Mouse (Mus musculus) limb, embryonic 15.5 days (tissue): ENCODE data around the gene Hecw2. TPM values are rescaled to one million over a fixed set of nuclear protein-coding genes. Genes with fewer than 3 reads are reported as not detected.

Experiments used
- ATAC-seq: fragments of 200-750 bp; cut with Nextera tagmentation; 2 replicates; pipeline ENCODE4 v1.8.0; 2017; ENCODE audit warnings: low read depth, moderate TSS enrichment; ENCODE audit not compliant: insufficient number of reproducible peaks, low FRiP score, low TSS enrichment
- H3K27ac ChIP-seq: fragments of 300-500 bp; sonication (generic); 2 replicates; pipeline ENCODE4 v1.5.1; 2015; ENCODE audit warnings: moderate library complexity, mild to moderate bottlenecking, inconsistent platforms
- H3K27me3 ChIP-seq: fragments of 300-500 bp; sonication (generic); 2 replicates; pipeline ENCODE4 v1.6.1; 2015; ENCODE audit warnings: inconsistent platforms
- H3K36me3 ChIP-seq: fragments of 300-500 bp; sonication (generic); 2 replicates; pipeline ENCODE4 v1.6.1; 2015; ENCODE audit warnings: inconsistent platforms
- H3K4me1 ChIP-seq: fragments of 300-500 bp; sonication (generic); 2 replicates; pipeline ENCODE4 v1.6.1; 2015; ENCODE audit warnings: inconsistent platforms
- H3K4me2 ChIP-seq: fragments of 300-500 bp; sonication (generic); 2 replicates; pipeline ENCODE4 v1.6.1; 2015; ENCODE audit warnings: mild to moderate bottlenecking, inconsistent platforms
- H3K4me3 ChIP-seq: fragments of 300-500 bp; sonication (generic); 2 replicates; pipeline ENCODE4 v1.5.1; 2015; ENCODE audit warnings: mild to moderate bottlenecking, inconsistent platforms
- H3K9ac ChIP-seq: fragments of 300-500 bp; sonication (generic); 2 replicates; pipeline ENCODE4 v1.6.1; 2015; ENCODE audit warnings: inconsistent platforms
- H3K9me3 ChIP-seq: fragments of 300-500 bp; sonication (generic); 2 replicates; pipeline ENCODE4 v1.6.1; 2016; ENCODE audit warnings: inconsistent platforms
- WGBS: fragments of 180-500 bp; shearing (Covaris S2); methylation state at CpG from one replicate; pipeline ENCODE4 v1.1.7; 2015; 5-methylcytosine and 5-hydroxymethylcytosine counted together
- polyA plus RNA-seq: library from polyadenylated mRNA; unstranded; fragments of >200 nt; fragmentation: Nextera tagmentation; extraction: Ambion mirVana; gene quantifications from 2 replicates; pipeline ENCODE4 v1.2.1, GENCODE M21; 2015

Gene Hecw2
- 3.4 and 4.4 TPM in 2 replicates for polyA plus RNA-seq

- ATAC-seq = peak; percentile 67; the same call in 1 of the 2 replicates
- under 1% methylated on average over 38 of the region's 38 CpGs for WGBS
- H3K9me3 ChIP-seq = no peaks in the 10 kb centered on the region
- peaks cover 5% of the 10 kb centered on the region; the same call in 1 of the 2 replicates for H3K27me3 ChIP-seq
- peak within 1 kb of the TSS; percentile 79 for H3K4me3 ChIP-seq
- H3K4me1 ChIP-seq = no peaks in the 10 kb centered on the region
- peak within 1 kb of the TSS; percentile 79 for H3K27ac ChIP-seq
- peak within 1 kb of the TSS; percentile 65 for H3K9ac ChIP-seq
- H3K4me2 ChIP-seq = peak within 1 kb of the TSS; percentile 87
- H3K36me3 ChIP-seq = no peaks in the 10 kb centered on the region
These were observed at the start of gene Hecw2 for GRCm38 (mm10) chr1:54194954-54195305. Gene Hecw2 (minus strand): TSS chr1:54195168.

- H3K9ac ChIP-seq = no peak overlapping the region
- H3K4me1 ChIP-seq = no peaks in the 10 kb centered on the region
- ATAC-seq = no peak
- no peak overlapping the region for H3K27ac ChIP-seq
- H3K9me3 ChIP-seq = no peaks in the 10 kb centered on the region
- no peaks in the 10 kb centered on the region for H3K36me3 ChIP-seq
- no peak overlapping the region for H3K4me3 ChIP-seq
- no peak overlapping the region for H3K4me2 ChIP-seq
- no peaks in the 10 kb centered on the region for H3K27me3 ChIP-seq
- 92% methylated on average over 4 of the region's 4 CpGs for WGBS
These were observed 47.8 kb upstream of the Hecw2 start for GRCm38 (mm10) chr1:54242722-54243121.

GRCm38 (mm10) chr1:54220273-54220672 is 25.3 kb upstream of the Hecw2 start:
- H3K36me3 ChIP-seq = no peaks in the 10 kb centered on the region
- no peak overlapping the region for H3K4me3 ChIP-seq
- H3K27ac ChIP-seq = no peak overlapping the region
- no peak for ATAC-seq
- H3K9me3 ChIP-seq = no peaks in the 10 kb centered on the region
- no peak overlapping the region for H3K4me2 ChIP-seq
- no peaks in the 10 kb centered on the region for H3K4me1 ChIP-seq
- 92% methylated on average over 3 of the region's 3 CpGs for WGBS
- no peaks in the 10 kb centered on the region for H3K27me3 ChIP-seq
- no peak overlapping the region for H3K9ac ChIP-seq

GRCm38 (mm10) chr1:54194183-54194953 is 600 bp downstream of the Hecw2 start:
- Histone ChIP-seq H3K27ac (peak overlapping the region; percentile 79), H3K9me3 (no peaks in the 10 kb centered on the region), H3K4me1 (no peaks in the 10 kb centered on the region), H3K9ac (peak overlapping the region; percentile 65), H3K4me3 (peak overlapping the region; percentile 79), H3K4me2 (peak overlapping the region; percentile 87), H3K36me3 (no peaks in the 10 kb centered on the region), H3K27me3 (peaks cover 5% of the 10 kb centered on the region; the same call in 1 of the 2 replicates)
- WGBS = under 1% methylated on average over 70 of the region's 104 CpGs
- peak; percentile 61 for ATAC-seq

GRCm38 (mm10) chr1:54193191-54193770 is 1.7 kb downstream of the Hecw2 start:
- Histone ChIP-seq H3K36me3 (no peaks in the 10 kb centered on the region), H3K4me3 (no peak overlapping the region), H3K4me1 (no peaks in the 10 kb centered on the region), H3K27me3 (peaks cover 5% of the 10 kb centered on the region; the same call in 1 of the 2 replicates), H3K9me3 (no peaks in the 10 kb centered on the region), H3K9ac (no peak overlapping the region), H3K27ac (no peak overlapping the region), H3K4me2 (no peak overlapping the region)
- no peak for ATAC-seq
- WGBS = 49% methylated on average over 7 of the region's 7 CpGs

GRCm38 (mm10) chr1:54187579-54187978 is 7.4 kb downstream of the Hecw2 start:
- Histone ChIP-seq H3K36me3 (no peaks in the 10 kb centered on the region), H3K27ac (no peak overlapping the region), H3K4me3 (no peak overlapping the region), H3K4me1 (no peaks in the 10 kb centered on the region), H3K27me3 (no peaks in the 10 kb centered on the region), H3K9ac (no peak overlapping the region), H3K9me3 (no peaks in the 10 kb centered on the region), H3K4me2 (no peak overlapping the region)
- no peak for ATAC-seq
- 84% methylated on average over 4 of the region's 4 CpGs for WGBS

GRCm38 (mm10) chr1:54186347-54186746 is 8.6 kb downstream of the Hecw2 start:
- no peaks in the 10 kb centered on the region for H3K27me3 ChIP-seq
- no peak overlapping the region for H3K27ac ChIP-seq
- H3K36me3 ChIP-seq = no peaks in the 10 kb centered on the region
- H3K4me1 ChIP-seq = no peaks in the 10 kb centered on the region
- ATAC-seq = no peak
- WGBS = 65% methylated on average over 3 of the region's 3 CpGs
- no peak overlapping the region for H3K4me2 ChIP-seq
- H3K9ac ChIP-seq = no peak overlapping the region
- H3K4me3 ChIP-seq = no peak overlapping the region
- H3K9me3 ChIP-seq = no peaks in the 10 kb centered on the region

GRCm38 (mm10) chr1:54180663-54181062 is 14.3 kb downstream of the Hecw2 start:
- ATAC-seq = no peak
- Histone ChIP-seq H3K4me2 (no peak overlapping the region), H3K9ac (no peak overlapping the region), H3K36me3 (no peaks in the 10 kb centered on the region), H3K27ac (no peak overlapping the region), H3K4me1 (no peaks in the 10 kb centered on the region), H3K4me3 (no peak overlapping the region), H3K9me3 (no peaks in the 10 kb centered on the region), H3K27me3 (no peaks in the 10 kb centered on the region)
- WGBS = 88% methylated on average over 1 of the region's 2 CpGs

- no peaks in the 10 kb centered on the region for H3K36me3 ChIP-seq
- H3K27ac ChIP-seq = no peak overlapping the region
- H3K27me3 ChIP-seq = no peaks in the 10 kb centered on the region
- no peak overlapping the region for H3K4me2 ChIP-seq
- H3K4me1 ChIP-seq = no peaks in the 10 kb centered on the region
- H3K4me3 ChIP-seq = no peak overlapping the region
- no peak overlapping the region for H3K9ac ChIP-seq
- 92% methylated on average over 7 of the region's 7 CpGs for WGBS
- no peaks in the 10 kb centered on the region for H3K9me3 ChIP-seq
- ATAC-seq = no peak
These were observed 15.8 kb downstream of the Hecw2 start for GRCm38 (mm10) chr1:54179179-54179578.

- H3K27ac ChIP-seq = no peak overlapping the region
- no peaks in the 10 kb centered on the region for H3K36me3 ChIP-seq
- no peak for ATAC-seq
- no peak overlapping the region for H3K4me3 ChIP-seq
- 91% methylated on average over 2 of the region's 2 CpGs for WGBS
- no peaks in the 10 kb centered on the region for H3K9me3 ChIP-seq
- H3K4me1 ChIP-seq = no peaks in the 10 kb centered on the region
- no peaks in the 10 kb centered on the region for H3K27me3 ChIP-seq
- H3K9ac ChIP-seq = no peak overlapping the region
- H3K4me2 ChIP-seq = no peak overlapping the region
These were observed 18.4 kb downstream of the Hecw2 start for GRCm38 (mm10) chr1:54176592-54176991.

- Histone ChIP-seq H3K9ac (no peak overlapping the region), H3K4me1 (no peaks in the 10 kb centered on the region), H3K4me3 (no peak overlapping the region), H3K27me3 (no peaks in the 10 kb centered on the region), H3K36me3 (no peaks in the 10 kb centered on the region), H3K9me3 (no peaks in the 10 kb centered on the region), H3K4me2 (no peak overlapping the region), H3K27ac (no peak overlapping the region)
- WGBS = 82% methylated on average over 3 of the region's 3 CpGs
- ATAC-seq = no peak
These were observed 27.0 kb downstream of the Hecw2 start for GRCm38 (mm10) chr1:54168014-54168413.

- WGBS = 70% methylated on average over 1 of the region's 1 CpGs
- no peak for ATAC-seq
- Histone ChIP-seq H3K27ac (no peak overlapping the region), H3K4me2 (no peak overlapping the region), H3K36me3 (no peaks in the 10 kb centered on the region), H3K9ac (no peak overlapping the region), H3K9me3 (no peaks in the 10 kb centered on the region), H3K4me1 (no peaks in the 10 kb centered on the region), H3K4me3 (no peak overlapping the region), H3K27me3 (no peaks in the 10 kb centered on the region)
These were observed 35.4 kb downstream of the Hecw2 start for GRCm38 (mm10) chr1:54159531-54159930.
